Mouse (Mus musculus): Measurements from ENCODE around the gene Etl4. TPM values are rescaled to one million over a fixed set of nuclear protein-coding genes. Genes with fewer than 3 reads are reported as not detected.

The Etl4 gene
- polyA plus RNA-seq, 1 experiment from 2014 or later: 12.4 TPM

DNA sequence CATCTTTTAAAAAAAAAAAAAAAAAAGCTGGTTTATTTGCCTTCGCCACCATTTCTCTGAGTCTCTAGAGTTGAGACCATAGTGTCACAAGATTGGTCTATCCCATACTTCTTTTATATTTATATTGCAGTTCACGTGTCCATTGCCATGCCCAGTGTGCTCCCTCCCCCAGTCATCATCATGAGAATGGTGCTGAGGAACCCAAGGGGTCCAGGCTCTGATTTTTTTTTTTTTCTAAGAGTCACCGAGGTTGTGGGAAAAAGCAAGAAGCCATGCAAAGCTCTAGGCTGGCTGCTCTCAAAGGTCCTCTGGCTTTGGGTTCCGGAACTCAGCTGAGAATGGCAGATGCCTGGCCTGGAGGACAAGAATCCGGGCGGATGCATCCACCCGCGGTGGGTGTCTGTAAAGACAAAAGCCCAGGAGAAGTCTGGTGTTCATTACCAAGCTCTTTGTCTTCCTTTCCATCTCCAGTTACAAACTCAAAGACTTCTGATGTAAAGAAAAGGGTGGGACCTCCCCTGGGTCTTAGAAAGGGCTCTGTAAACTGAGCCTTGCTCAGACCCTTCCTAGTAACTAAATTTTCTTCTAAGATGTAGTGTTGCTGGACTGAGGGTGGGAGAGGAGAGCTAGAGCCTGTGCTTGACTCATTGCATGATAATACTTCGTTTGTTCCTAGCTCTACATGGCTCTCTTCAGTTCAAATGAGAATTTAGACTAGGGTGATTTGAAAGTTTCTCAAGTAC is 745.2 kb downstream of the Etl4 start:
- no peaks in the 10 kb centered on the region for H3K27me3 ChIP-seq (ENCODE audit: control insufficient read depth, insufficient read depth, low read length)
- 58% methylated on average over 9 of the region's 9 CpGs for WGBS
- ATAC-seq (ENCODE audit: low FRiP score, low TSS enrichment) (no peak), DNase-seq (ENCODE audit: low spot score) (no peak)
- H3K27ac ChIP-seq (replicated peaks): no peak overlapping the region
- H3K4me2 ChIP-seq (replicated peaks; ENCODE audit: low read depth): no peak overlapping the region
- H3K36me3 ChIP-seq (ENCODE audit: control insufficient read depth, insufficient read depth, low read length): no peaks in the 10 kb centered on the region
- no peaks in the 10 kb centered on the region for H3K9me3 ChIP-seq (ENCODE audit: control insufficient read depth, low read length)
- H3K9ac ChIP-seq (ENCODE audit: low read length): no peak overlapping the region
- no peak overlapping the region for H3K4me3 ChIP-seq (ENCODE audit: low read depth, low read length)
- no peaks in the 10 kb centered on the region for H3K4me1 ChIP-seq (replicated peaks; ENCODE audit: control insufficient read depth, insufficient read depth)
- TF ChIP-seq CTCF (IDR thresholded peaks at IDR 0.05; ENCODE audit: low read depth): no peak
- TF ChIP-seq EP300 (optimal IDR thresholded peaks at IDR 0.05): no peak

DNA sequence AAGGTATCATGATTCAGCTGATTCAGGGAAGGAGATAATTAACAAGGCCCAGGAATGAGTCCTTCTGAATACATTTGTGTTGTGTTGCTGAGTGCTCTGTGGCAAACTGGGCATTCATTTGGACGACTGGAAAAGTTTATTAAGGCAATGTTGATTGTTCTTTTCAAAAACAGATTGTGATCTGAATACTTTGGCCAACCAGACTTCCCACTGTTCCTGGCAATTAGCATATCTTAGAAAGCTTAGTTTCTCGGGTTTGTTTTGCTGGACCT is 745.7 kb downstream of the Etl4 start:
- TF ChIP-seq EP300 (optimal IDR thresholded peaks at IDR 0.05) (no peak), CTCF (IDR thresholded peaks at IDR 0.05; ENCODE audit: low read depth) (no peak)
- H3K27me3 ChIP-seq (ENCODE audit: control insufficient read depth, insufficient read depth, low read length): no peaks in the 10 kb centered on the region
- no peak overlapping the region for H3K9ac ChIP-seq (ENCODE audit: low read length)
- no peaks in the 10 kb centered on the region for H3K9me3 ChIP-seq (ENCODE audit: control insufficient read depth, low read length)
- ATAC-seq (ENCODE audit: low FRiP score, low TSS enrichment) (no peak), DNase-seq (ENCODE audit: low spot score) (no peak)
- no peak overlapping the region for H3K4me3 ChIP-seq (ENCODE audit: low read depth, low read length)
- 42% methylated on average over 2 of the region's 2 CpGs for WGBS
- no peak overlapping the region for H3K4me2 ChIP-seq (replicated peaks; ENCODE audit: low read depth)
- no peaks in the 10 kb centered on the region for H3K4me1 ChIP-seq (replicated peaks; ENCODE audit: control insufficient read depth, insufficient read depth)
- no peaks in the 10 kb centered on the region for H3K36me3 ChIP-seq (ENCODE audit: control insufficient read depth, insufficient read depth, low read length)
- H3K27ac ChIP-seq (replicated peaks): no peak overlapping the region

DNA sequence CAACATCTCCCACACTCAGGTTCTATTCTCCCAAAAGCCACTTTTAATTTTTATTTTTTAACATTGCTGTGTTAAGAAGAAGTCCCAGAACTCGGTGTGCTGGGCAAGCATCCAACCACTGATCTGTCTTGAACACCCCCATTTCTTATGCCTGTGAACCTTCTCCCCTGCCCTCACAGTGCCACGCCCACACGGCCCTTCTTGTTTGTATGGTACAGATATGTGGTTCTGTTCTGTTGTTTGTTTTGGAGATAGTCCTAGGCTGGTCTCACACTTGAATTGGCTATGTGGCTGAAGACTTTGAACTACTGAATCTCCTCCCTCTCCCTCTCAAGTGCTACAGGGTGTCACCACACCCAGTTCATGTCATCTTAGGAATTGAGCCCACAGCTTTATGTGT is 748.3 kb downstream of the Etl4 start:
- 44% methylated on average over 3 of the region's 3 CpGs for WGBS
- no peaks in the 10 kb centered on the region for H3K9me3 ChIP-seq (ENCODE audit: control insufficient read depth, low read length)
- no peak overlapping the region for H3K4me3 ChIP-seq (ENCODE audit: low read depth, low read length)
- H3K27ac ChIP-seq (replicated peaks): no peak overlapping the region
- TF ChIP-seq CTCF (IDR thresholded peaks at IDR 0.05; ENCODE audit: low read depth) (no peak), EP300 (optimal IDR thresholded peaks at IDR 0.05) (no peak)
- H3K4me2 ChIP-seq (replicated peaks; ENCODE audit: low read depth): no peak overlapping the region
- no peaks in the 10 kb centered on the region for H3K27me3 ChIP-seq (ENCODE audit: control insufficient read depth, insufficient read depth, low read length)
- H3K9ac ChIP-seq (ENCODE audit: low read length): no peak overlapping the region
- DNase-seq (ENCODE audit: low spot score): peak; percentile 22
- H3K4me1 ChIP-seq (replicated peaks; ENCODE audit: control insufficient read depth, insufficient read depth): no peaks in the 10 kb centered on the region
- ATAC-seq (ENCODE audit: low FRiP score, low TSS enrichment): no peak
- no peaks in the 10 kb centered on the region for H3K36me3 ChIP-seq (ENCODE audit: control insufficient read depth, insufficient read depth, low read length)

DNA sequence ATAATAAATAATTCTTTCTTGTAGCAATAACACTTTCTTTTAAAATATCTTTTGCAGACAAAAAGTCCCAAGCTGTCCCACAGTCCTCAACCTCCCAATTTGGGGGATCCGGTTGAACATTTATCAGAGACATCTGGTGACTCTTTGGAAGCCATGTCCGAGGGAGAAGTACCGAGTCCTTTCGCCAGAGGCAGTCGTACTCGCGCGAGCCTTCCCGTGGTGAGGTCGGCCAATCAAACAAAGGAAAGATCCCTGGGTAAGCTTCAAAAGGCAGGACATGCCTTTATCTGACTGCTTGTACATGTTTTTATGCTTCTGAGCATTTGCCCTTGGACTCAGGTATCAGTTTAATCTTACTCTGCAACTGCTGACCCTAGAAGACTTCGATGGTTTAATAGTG is 752.3 kb downstream of the Etl4 start:
- DNase-seq (ENCODE audit: low spot score): no peak
- Histone ChIP-seq H3K27ac (replicated peaks) (no peak overlapping the region), H3K36me3 (ENCODE audit: control insufficient read depth, insufficient read depth, low read length) (no peaks in the 10 kb centered on the region), H3K4me3 (ENCODE audit: low read depth, low read length) (no peak overlapping the region), H3K27me3 (ENCODE audit: control insufficient read depth, insufficient read depth, low read length) (no peaks in the 10 kb centered on the region), H3K4me1 (replicated peaks; ENCODE audit: control insufficient read depth, insufficient read depth) (no peaks in the 10 kb centered on the region), H3K9me3 (ENCODE audit: control insufficient read depth, low read length) (no peaks in the 10 kb centered on the region), H3K4me2 (replicated peaks; ENCODE audit: low read depth) (no peak overlapping the region), H3K9ac (ENCODE audit: low read length) (no peak overlapping the region)
- no peak for ATAC-seq (ENCODE audit: low FRiP score, low TSS enrichment)
- 92% methylated on average over 11 of the region's 11 CpGs for WGBS
- no peak for TF ChIP-seq EP300 (optimal IDR thresholded peaks at IDR 0.05)
- TF ChIP-seq CTCF (IDR thresholded peaks at IDR 0.05; ENCODE audit: low read depth): no peak

DNA sequence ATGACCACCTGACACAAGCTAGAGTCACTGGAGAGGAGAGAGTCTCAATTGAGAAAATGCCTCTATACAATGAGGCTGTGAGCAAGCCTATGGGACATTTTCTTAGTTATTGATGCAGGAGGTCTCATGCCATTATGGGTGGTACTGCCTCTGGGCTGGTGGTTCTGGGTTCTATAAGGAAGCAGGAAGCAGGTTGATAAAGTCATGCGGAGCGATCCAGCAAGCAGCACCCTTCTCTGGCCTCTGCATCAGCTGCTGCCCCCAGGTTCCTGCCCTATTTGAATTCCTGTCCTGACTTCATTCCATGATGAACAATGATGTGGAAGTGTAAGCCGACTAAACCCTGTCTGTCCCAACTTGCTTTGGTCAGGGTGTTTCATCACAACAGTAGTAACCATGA is 753.1 kb downstream of the Etl4 start:
- 89% methylated on average over 3 of the region's 3 CpGs for WGBS
- no peak overlapping the region for H3K27ac ChIP-seq (replicated peaks)
- H3K27me3 ChIP-seq (ENCODE audit: control insufficient read depth, insufficient read depth, low read length): no peaks in the 10 kb centered on the region

DNA sequence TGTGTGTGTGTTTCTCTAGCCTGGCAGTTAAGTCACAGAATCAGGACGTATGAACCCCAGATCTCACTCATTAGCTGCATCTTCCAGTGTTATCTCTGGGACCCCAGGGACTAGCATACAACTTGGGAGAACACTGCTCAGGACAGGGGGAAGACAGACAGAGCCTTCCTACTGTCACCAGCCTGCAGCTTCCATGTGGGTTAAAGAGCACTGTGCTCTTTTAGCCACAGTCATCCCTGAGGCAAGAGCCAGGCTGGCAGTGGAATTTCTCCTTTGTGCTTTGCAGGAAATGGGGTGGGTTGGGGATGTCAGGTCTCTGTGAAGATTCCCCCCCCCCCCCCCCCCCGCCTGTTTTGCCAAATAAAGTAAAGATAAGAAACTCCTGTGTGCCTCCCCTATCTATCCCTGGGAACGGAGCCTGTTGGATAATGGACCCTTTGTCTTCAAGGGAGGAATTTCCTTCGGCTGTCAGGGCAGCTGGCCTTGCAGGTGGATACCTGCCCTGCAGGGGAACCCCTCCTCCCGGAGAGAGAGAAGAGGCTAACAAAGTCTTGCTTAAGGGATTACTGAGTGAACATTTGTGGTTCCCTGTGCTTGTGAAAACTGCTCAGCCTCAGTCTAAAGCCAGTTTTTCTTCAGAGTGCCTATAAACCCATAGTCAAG is 755.9 kb downstream of the Etl4 start:
- Histone ChIP-seq H3K36me3 (ENCODE audit: control insufficient read depth, insufficient read depth, low read length) (no peaks in the 10 kb centered on the region), H3K27ac (replicated peaks) (0 out of 2 replicates have a peak overlapping the region, but pooled peaks have one; percentile 14), H3K27me3 (ENCODE audit: control insufficient read depth, insufficient read depth, low read length) (no peaks in the 10 kb centered on the region), H3K4me1 (replicated peaks; ENCODE audit: control insufficient read depth, insufficient read depth) (no peaks in the 10 kb centered on the region), H3K4me2 (replicated peaks; ENCODE audit: low read depth) (no peak overlapping the region), H3K9ac (ENCODE audit: low read length) (no peak overlapping the region), H3K4me3 (ENCODE audit: low read depth, low read length) (no peak overlapping the region), H3K9me3 (ENCODE audit: control insufficient read depth, low read length) (no peaks in the 10 kb centered on the region)
- 40% methylated on average over 5 of the region's 5 CpGs for WGBS
- DNase-seq (ENCODE audit: low spot score) (no peak), ATAC-seq (ENCODE audit: low FRiP score, low TSS enrichment) (peak; percentile 28; the same call in 1 of the 2 replicates)
- no peak for TF ChIP-seq EP300 (optimal IDR thresholded peaks at IDR 0.05)
- no peak for TF ChIP-seq CTCF (IDR thresholded peaks at IDR 0.05; ENCODE audit: low read depth)

More for the DNA sequence above, 753.1 kb downstream of the Etl4 start:
- Histone ChIP-seq H3K9ac (ENCODE audit: low read length) (no peak overlapping the region), H3K4me2 (replicated peaks; ENCODE audit: low read depth) (no peak overlapping the region), H3K9me3 (ENCODE audit: control insufficient read depth, low read length) (no peaks in the 10 kb centered on the region), H3K36me3 (ENCODE audit: control insufficient read depth, insufficient read depth, low read length) (no peaks in the 10 kb centered on the region), H3K4me1 (replicated peaks; ENCODE audit: control insufficient read depth, insufficient read depth) (no peaks in the 10 kb centered on the region), H3K4me3 (ENCODE audit: low read depth, low read length) (no peak overlapping the region)
- DNase-seq (ENCODE audit: low spot score) (no peak), ATAC-seq (ENCODE audit: low FRiP score, low TSS enrichment) (no peak)
- TF ChIP-seq EP300 (optimal IDR thresholded peaks at IDR 0.05) (no peak), CTCF (IDR thresholded peaks at IDR 0.05; ENCODE audit: low read depth) (no peak)
